Mouse (Mus musculus) neural tube, embryonic 10.5 days (tissue): ENCODE data around the gene Cpeb3.
"Not testable (repeated sequence)": the region's sequence is repeated elsewhere in the genome, so short reads cannot be mapped to it uniquely, and the experiment has no call there.

ENCODE experiments used
- DNase-seq: peaks from one replicate; pipeline ENCODE4 v3.0.0-alpha.2; 2017; ENCODE audit warnings: low spot score; ENCODE audit errors: extremely low spot score

Gene Cpeb3

DNA sequence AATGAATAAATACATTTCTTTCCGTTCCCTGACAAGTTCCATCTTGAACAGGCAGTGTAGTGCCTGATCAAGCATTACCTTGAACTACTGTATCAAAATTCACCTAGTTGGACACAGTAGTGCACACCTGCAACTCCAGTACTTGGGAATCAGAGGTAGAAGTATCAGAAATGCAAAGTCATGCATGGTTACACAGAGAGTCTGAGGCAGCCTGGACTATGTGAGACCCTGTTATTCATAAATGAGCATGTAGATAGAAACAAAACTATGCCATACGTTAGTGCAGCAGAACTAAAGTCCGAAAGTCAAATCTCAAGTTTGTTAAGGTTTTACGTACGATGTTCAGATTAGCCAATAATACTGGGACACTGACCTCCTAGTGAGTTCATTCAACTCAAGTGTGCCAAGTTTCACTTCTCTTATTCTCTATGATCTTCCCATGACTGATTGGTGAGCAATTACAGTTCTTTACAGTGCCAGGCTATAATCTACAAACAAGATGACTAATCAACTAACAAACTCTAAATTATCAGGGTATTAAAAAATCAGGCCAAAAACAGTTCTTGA is 51.5 kb downstream of the Cpeb3 start:
- DNase-seq: no peak

GRCm38 (mm10) chr19:37156040-37156439 is 52.4 kb downstream of the Cpeb3 start:
- DNase-seq: no peak

- no peak for DNase-seq
Observed at GRCm38 (mm10) chr19:37147145-37147544, 61.3 kb downstream of the Cpeb3 start.

DNA sequence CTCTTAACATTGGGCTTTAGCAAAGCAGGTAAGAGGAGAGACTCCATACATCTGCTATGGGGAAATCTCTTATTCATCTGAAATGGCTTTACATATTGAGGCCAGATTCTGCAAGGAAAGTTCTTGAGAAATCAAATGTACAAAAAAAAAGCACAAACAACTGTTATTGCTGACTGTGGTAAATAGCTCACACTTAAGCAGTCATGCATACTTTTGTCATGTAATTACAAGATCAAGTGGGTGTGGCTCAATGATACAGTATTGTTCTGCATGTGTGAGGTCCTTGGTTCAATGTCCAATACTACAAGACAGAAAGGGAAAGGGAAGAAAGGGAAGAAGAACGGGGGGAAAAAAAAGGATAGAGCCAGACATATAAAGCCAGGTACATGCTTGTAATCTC is 62.6 kb downstream of the Cpeb3 start:
- DNase-seq: no peak

- DNase-seq: no peak
Observed at GRCm38 (mm10) chr19:37145401-37145800, 63.0 kb downstream of the Cpeb3 start.

DNA sequence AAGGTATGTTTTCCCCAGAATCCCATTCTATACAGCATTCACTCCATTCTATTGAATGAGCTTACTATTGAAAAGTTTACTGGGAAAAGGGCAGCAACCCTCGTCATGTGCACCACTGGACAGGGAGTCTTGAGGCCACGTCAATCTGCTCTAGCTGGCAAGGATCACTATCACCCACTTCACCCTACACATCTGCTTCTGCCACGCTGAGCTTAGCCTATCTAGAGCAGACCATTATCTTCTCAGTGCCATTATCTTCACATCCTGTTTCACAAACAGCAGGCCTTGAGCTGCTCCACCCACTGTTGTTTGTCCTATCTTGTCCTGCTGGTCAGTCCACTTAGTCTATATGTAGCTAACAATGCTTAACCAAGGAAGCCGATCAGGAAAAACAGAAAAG is 66.8 kb downstream of the Cpeb3 start:
- DNase-seq: no peak

- DNase-seq: no peak
Observed at GRCm38 (mm10) chr19:37137133-37137532, 71.3 kb downstream of the Cpeb3 start.

GRCm38 (mm10) chr19:37135459-37135858 is 72.9 kb downstream of the Cpeb3 start:
- DNase-seq: not testable (repeated sequence)

GRCm38 (mm10) chr19:37133666-37134065 is 74.7 kb downstream of the Cpeb3 start:
- DNase-seq: no peak

- DNase-seq: no peak
Observed at GRCm38 (mm10) chr19:37131660-37132059, 76.7 kb downstream of the Cpeb3 start.

DNA sequence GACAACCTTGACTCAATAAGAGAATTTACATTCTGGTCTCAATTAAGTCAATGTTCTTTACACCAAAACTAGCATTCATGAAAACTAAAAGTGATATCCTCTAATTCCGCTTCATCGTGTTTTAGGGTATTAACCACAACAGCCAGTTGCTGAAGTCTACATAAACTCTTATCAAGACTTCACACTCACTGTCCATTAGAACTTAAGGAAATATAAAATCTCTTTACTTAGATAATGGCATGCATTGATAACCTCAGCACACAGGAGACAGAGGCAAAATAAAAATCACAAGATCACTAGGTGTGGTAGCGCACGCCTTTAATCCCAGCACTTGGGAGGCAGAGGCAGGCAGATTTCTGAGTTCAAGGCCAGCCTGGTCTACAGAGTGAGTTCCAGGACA is 79.9 kb downstream of the Cpeb3 start:
- no peak for DNase-seq

DNA sequence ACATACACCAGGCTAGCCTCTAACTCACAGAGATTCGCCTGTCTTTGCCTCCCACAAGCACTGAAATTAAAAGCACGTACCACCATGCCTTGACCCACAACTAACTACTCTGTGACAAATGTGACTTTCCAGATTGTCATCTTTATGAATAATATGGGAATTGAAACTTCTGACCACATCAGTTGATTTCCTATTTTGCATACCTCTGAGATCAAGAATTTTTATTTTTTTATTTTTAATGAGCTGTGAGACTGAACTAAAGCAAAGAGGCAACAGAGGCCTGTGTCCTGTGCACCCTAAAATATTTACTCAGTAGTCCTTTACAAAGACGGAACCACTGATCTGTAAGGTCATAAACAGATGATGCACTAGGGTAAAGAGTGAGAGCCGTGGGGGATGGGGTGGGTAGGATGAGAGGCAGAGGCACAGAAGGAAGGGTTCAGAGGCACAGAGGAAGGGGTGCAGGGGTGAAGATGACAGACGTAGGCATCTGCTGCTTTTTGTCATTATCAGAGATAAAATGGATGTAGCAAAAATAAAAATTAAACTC is 81.3 kb downstream of the Cpeb3 start:
- no peak for DNase-seq

DNA sequence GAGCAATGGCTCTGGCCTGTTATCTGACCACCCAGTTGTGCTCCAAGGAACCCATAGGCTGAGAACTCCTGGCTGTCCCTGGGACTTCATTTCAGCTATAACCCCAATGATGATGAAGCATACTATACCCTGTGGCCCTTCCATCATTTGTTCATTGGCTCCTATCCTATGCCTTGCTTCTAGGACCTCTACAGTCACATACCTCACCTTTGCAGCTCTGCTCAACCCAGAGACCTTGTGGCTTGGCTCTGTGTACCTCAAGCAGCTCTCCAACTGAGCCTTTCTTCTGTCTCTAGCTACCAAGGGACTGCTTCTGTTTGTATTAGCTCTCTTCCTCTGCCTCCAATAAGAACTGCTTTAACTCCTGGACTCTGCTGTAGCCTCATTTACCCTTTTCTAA is 83.4 kb downstream of the Cpeb3 start:
- no peak for DNase-seq

- DNase-seq: no peak
Observed at GRCm38 (mm10) chr19:37119281-37119680, 89.1 kb downstream of the Cpeb3 start.

DNA sequence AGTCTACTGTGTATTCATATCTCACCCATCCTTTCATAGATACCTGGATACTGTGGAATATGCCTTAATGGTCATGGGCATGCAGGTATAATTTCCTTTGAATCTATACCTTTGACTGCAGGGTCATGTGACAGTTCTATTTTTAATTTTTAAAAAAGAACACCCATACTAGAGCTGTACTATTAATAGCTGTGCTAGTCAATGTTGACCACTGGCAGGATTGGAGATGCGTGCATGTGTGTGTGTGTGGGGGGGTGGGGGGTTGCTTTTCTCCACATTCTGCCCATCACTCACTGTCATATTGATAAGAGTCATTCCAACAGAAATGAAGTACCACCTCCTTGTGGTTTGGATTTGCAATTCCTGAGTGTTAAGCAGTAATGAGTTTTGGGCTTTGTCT is 92.6 kb downstream of the Cpeb3 start:
- no peak for DNase-seq

GRCm38 (mm10) chr19:37115374-37115773 is 93.0 kb downstream of the Cpeb3 start:
- DNase-seq: no peak

- DNase-seq: no peak
Observed at GRCm38 (mm10) chr19:37111831-37112230, 96.6 kb downstream of the Cpeb3 start.

DNA sequence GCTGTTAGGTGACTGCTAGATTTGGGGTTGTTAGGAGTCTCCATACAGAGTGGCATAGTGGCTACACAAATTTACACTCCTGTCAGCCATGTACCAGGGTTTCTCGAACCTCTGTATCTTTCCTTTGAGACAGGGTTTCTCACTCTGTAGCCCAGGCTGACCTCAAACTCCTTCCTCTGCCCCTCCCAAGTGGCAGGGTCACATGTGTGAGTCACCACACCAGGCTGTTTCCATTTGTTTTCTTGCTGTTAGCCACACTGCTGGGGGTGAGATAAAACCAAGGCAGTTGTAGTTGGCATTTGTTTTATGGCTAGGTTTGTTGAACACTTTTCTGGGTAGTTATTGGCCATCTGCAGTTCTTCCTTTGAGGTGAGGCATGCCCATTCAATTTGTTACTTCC is 97.9 kb downstream of the Cpeb3 start:
- no peak for DNase-seq

GRCm38 (mm10) chr19:37109853-37110252 is 98.5 kb downstream of the Cpeb3 start:
- DNase-seq: no peak

DNA sequence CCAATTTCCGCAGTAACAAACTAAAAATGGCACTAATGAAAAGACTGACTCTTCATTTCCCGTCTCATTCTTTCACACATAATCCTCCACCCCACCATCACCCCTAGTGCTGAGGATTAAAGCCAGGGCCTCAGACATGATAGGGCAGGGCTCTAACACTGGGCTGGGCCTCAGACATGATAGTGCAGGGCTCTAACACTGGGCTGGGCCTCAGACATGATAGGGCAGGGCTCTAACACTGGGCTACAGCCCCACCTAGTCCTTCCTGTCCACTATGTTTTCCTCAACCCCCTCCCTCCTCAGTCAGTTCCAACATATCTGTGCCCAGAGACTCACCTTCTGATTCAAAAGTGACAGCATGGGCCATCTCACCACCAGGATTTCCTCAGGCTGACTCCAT is 107.7 kb downstream of the Cpeb3 start:
- DNase-seq: no peak

- peak; percentile 7 for DNase-seq
Observed at GRCm38 (mm10) chr19:37095666-37096330, 112.6 kb downstream of the Cpeb3 start.

DNA sequence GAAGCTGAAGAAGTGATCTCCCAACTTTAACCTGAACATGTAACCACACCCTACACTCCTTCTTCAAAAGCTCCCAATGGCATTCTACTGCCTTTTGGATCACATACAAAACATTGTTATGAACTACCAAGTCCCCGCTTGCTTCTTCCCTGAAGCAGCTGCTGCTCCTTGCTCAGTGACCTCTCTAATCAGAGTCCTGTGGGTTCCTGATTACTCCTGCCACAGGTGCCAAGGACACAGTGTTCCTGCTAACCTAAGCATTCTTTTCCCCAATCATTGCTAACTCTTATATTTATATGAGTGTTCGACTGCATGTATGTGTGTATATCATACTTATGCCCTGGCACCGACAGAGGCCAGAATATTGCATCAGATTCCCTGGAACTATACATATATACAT is 115.2 kb downstream of the Cpeb3 start:
- peak; percentile 9 for DNase-seq
